Mouse (Mus musculus) kidney, postnatal 4 days (tissue): ENCODE results near the gene Galnt18.

Experiments
- DNase-seq, 2 experiments: peaks; one replicate each; pipeline ENCODE4 v3.0.0; 2021; ENCODE audit warnings: mixed read lengths in 2 of 2

Galnt18 gene

DNA sequence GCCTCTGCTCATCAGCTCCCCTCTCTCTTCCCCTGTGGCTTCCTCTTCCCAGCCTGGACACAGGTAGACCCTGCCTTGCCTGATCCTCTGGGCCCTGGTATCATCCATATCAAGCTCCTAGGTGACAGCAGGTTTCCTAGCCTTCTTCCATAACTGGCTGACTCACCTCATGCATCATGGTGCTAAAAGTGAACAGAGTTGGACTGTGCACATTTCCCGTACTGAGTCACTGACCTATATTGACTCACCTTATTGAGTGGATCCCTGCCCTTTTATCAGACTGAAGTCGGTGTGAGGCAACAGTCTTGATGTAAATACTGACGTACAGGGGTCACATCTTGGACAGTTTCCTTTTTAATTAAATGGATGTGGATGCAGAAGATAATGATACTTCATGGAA is 313.7 kb downstream of the Galnt18 start:
- no peak for DNase-seq

- no peak for DNase-seq
These were observed 320.1 kb downstream of the Galnt18 start for GRCm38 (mm10) chr7:111459716-111460115.

- DNase-seq, result no peak
These were observed 323.8 kb downstream of the Galnt18 start for GRCm38 (mm10) chr7:111456007-111456406.

GRCm38 (mm10) chr7:111455541-111455940 is 324.2 kb downstream of the Galnt18 start:
- no peak for DNase-seq

GRCm38 (mm10) chr7:111452000-111452399 is 327.8 kb downstream of the Galnt18 start:
- no peak for DNase-seq

DNA sequence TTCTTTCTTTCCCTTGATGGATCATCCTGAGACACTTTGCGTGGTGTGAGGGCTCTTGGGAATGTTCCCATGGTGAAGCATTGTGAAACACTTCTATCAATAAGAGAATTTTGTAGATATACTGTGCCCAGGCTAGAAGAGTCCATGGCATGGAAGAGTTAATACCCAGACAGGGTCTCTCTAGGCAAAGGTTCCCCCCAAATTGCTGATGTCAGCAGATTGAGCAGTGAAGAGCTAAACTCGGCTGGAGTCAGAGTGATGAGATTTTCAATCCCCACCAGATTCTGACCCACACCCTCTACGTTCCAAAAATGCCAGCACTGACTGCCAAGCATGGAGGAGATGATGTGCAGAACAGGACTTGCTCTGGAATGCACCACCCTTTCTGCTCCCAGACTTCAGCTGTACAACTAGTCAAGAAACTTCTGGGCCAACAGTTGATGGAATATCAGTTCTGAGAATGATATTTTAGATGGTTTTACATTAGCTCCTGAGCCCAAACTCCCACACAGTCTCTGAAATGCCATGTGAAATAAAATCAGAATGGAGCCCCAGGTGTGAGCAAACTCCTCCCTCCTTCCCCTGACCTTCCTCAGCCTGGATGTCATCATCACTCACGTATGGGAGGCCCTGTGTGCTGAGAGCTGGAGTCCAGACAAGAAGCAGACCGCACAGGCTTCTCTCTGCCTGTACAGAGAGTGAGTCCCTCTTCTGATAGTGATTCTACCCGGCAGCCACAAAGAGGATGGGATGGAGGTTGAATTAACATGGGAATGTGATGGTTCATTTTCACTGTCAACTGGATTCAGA is 329.3 kb downstream of the Galnt18 start:
- DNase-seq, result no peak

DNA sequence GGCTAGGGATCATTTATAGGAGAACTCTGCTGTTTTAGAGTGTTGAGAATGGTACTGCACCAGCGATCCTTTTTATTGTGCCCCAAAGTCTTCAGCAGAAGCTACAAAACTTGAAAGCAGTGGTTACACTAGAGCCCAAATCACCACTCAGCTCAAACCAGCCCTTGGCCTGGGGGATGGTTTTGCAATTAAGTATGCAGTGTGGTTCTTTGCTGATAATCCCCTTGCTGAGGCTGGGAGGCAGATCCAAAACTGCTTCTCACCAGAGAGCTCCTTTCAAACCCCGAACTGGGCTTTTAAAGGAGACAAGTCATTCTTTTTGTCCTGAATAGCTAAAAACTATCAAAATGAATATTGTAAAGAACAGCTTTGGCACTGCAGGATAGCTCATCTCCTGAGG is 346.6 kb downstream of the Galnt18 start:
- DNase-seq, result no peak

DNA sequence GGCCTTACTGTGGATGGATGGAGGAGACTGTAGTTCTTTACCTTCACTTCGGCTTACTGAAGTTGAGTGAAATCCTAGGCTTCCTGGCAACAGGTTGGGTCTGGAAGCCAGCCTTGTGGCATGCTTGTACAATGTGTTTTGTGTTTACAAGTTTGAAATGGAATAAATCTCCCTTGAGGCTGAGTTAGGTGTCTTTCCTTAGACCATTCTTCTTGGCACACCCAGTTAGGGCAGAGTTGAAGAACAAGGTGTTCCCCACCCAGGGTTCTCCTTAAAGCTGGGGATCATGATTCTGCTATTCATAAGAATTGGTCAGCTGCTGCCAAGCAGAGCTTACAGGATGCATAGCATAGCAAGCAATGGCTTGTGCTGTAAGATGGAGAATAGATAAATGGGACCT is 352.4 kb downstream of the Galnt18 start:
- no peak for DNase-seq
